ENCODE assay signal across 8 mouse cellular contexts in the genomic region with DNA sequence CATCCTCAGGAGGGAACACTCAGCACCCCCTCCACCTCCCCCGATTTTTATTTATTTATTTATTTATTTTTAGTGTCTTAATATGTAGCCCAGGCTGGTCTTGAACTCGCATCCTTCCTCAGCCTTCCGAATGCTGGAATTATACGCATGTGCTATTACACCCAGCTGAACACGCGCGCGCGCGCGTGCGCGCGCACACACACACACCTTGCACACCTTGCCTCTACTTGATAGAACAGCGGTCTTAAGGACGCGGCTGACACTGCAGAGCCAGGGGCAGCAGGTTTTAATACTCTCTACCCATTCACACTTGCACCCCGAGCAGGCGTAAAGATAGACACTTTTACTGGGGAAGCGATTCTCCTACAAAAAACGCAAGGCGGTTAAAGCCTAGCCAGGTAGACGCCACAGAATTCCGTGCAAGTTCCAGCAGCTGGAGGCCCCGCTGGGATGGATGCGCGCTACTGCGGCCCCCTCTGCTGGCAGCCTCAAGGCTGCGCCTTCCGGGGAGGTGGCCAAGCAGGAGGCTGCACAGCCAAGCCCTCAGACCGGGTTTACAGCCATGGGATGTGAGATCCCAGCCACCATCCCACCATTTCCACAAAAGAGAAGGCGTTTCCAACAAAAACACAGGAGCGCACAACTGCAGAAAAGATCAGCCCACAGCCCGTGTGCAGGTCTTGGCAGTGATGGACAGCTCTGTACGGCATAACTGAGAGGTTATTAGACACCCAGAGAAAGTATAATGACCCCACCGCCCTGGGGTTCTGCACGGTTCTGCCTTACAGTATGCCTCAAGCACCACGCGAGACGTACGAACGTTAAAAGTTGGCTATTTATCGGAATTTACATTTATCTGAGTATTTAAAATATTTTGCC.
A peak's percentile ranks its signal among the peaks of the same experiment; 100 is the strongest.
DNase-seq lines count a peak whose midpoint lies in the region; ATAC-seq and TF ChIP-seq lines count a peak whose summit lies in the region.

No protein-coding gene starts in this region.

- no peak for TF ChIP-seq POLR2A in testis, adult 2 months (IDR thresholded peaks at IDR 0.05; ENCODE audit: control insufficient read depth, low read depth, low read length)

- peak overlapping the region; percentile 43 for H3K4me2 ChIP-seq in hindbrain, embryonic 14.5 days (replicated peaks)
- H3K4me2 ChIP-seq in midbrain, embryonic 11.5 days, result peak overlapping the region; percentile 11; the same call in 1 of the 2 replicates

- H3K27ac ChIP-seq in hindbrain, embryonic 14.5 days, result no peak overlapping the region
- H3K27ac ChIP-seq in midbrain, embryonic 11.5 days (ENCODE audit: low read depth, low read length), result no peak overlapping the region
- H3K27ac ChIP-seq in testis, adult 2 months (ENCODE audit: control insufficient read depth, insufficient read depth, low read depth, low read length), result no peak overlapping the region

- H3K36me3 ChIP-seq in hindbrain, embryonic 14.5 days (replicated peaks; ENCODE audit: control insufficient read depth, insufficient read depth), result no peaks in the 10 kb centered on the region
- H3K36me3 ChIP-seq in midbrain, embryonic 11.5 days (ENCODE audit: control insufficient read depth, insufficient read depth, low read length), result no peaks in the 10 kb centered on the region
- H3K36me3 ChIP-seq in testis, adult 2 months (ENCODE audit: control insufficient read depth, insufficient read depth, low read length), result no peaks in the 10 kb centered on the region

- TF ChIP-seq CTCF in testis, adult 2 months (IDR thresholded peaks at IDR 0.05; ENCODE audit: control insufficient read depth, insufficient read depth, insufficient replicate concordance, low read depth, low read length), result peak; percentile 23; the same call in 1 of the 2 replicates

- no peaks in the 10 kb centered on the region for H3K9me3 ChIP-seq in hindbrain, embryonic 14.5 days (ENCODE audit: control insufficient read depth, low read length)
- H3K9me3 ChIP-seq in midbrain, embryonic 11.5 days (ENCODE audit: control insufficient read depth, low read length), result no peaks in the 10 kb centered on the region

- H3K4me3 ChIP-seq in hindbrain, embryonic 14.5 days (replicated peaks; ENCODE audit: low read length), result peak overlapping the region; percentile 17
- H3K4me3 ChIP-seq in midbrain, embryonic 11.5 days (ENCODE audit: low read depth, low read length), result no peak overlapping the region
- peak overlapping the region; percentile 41 for H3K4me3 ChIP-seq in testis, adult 2 months (ENCODE audit: control insufficient read depth, low read depth, low read length)

- no peaks in the 10 kb centered on the region; the same call in 1 of the 2 replicates for H3K4me1 ChIP-seq in hindbrain, embryonic 14.5 days (replicated peaks; ENCODE audit: control insufficient read depth, insufficient read depth, low read length)
- no peaks in the 10 kb centered on the region; the same call in 1 of the 2 replicates for H3K4me1 ChIP-seq in midbrain, embryonic 11.5 days (ENCODE audit: control insufficient read depth, insufficient read depth, low read length)
- H3K4me1 ChIP-seq in testis, adult 2 months (ENCODE audit: control insufficient read depth, insufficient read depth, low read length), result peaks cover 7% of the 10 kb centered on the region

- WGBS in hindbrain, embryonic 14.5 days, result 20% methylated on average over 43 of the region's 43 CpGs
- 18% methylated on average over 43 of the region's 43 CpGs for WGBS in midbrain, embryonic 11.5 days

- intact Hi-C loops in left cerebral cortex, postnatal 36 days (cut with DNase I), result loop anchor here (2.0 to 10.0 kb wide), 2 partner anchors 50 to 348 kb away; no protein-coding TSS in a partner anchor

- no peak overlapping the region for H3K9ac ChIP-seq in hindbrain, embryonic 14.5 days
- H3K9ac ChIP-seq in midbrain, embryonic 11.5 days (ENCODE audit: low read length), result no peak overlapping the region

- peak; percentile 59; the same call in 1 of the 2 replicates for ATAC-seq in hindbrain, embryonic 14.5 days (ENCODE audit: low FRiP score)
- ATAC-seq in midbrain, embryonic 11.5 days (ENCODE audit: low FRiP score), result peak; percentile 75

- DNase-seq in A20 (ENCODE audit: low read depth, low spot score), result peak; percentile 9
- DNase-seq in adrenal gland, adult 18-20 months (ENCODE audit: low spot score in 2 of 2), result peak; percentile 13 to 36
- peak; percentile 68 for DNase-seq in forelimb bud, embryonic 11.5 days (ENCODE audit: low read depth, low spot score)
- DNase-seq in hindbrain, embryonic 14.5 days (ENCODE audit: low spot score), result peak; percentile 76
- peak; percentile 43 to 55 for DNase-seq in left cerebral cortex, postnatal 36 days (ENCODE audit: low spot score in 2 of 2)
- DNase-seq in midbrain, embryonic 11.5 days (ENCODE audit: low spot score, missing footprints), result peak; percentile 95
- DNase-seq in cerebellum, adult 11-12 months, result no peak

- peaks cover 29% of the 10 kb centered on the region for H3K27me3 ChIP-seq in hindbrain, embryonic 14.5 days (ENCODE audit: control insufficient read depth, insufficient read depth, low read length)
- H3K27me3 ChIP-seq in midbrain, embryonic 11.5 days (ENCODE audit: control insufficient read depth, insufficient read depth, low read length), result peaks cover 14% of the 10 kb centered on the region
- no peaks in the 10 kb centered on the region for H3K27me3 ChIP-seq in testis, adult 2 months (ENCODE audit: control insufficient read depth, insufficient read depth, low read length)
